Mouse (Mus musculus) MEL (cell line): ENCODE measurements around the gene Shisal2b. TPM values are rescaled to one million over a fixed set of nuclear protein-coding genes. Genes with fewer than 3 reads are reported as not detected.
A peak's percentile ranks its signal among the peaks of the same experiment; 100 is the strongest.

Source experiments
- DNase-seq: peaks from one replicate; pipeline ENCODE4 v3.0.0; 2011; ENCODE audit warnings: low read depth, low spot score
- H3K27ac ChIP-seq: 2 replicates; pipeline ENCODE4 v1.5.1; 2012; ENCODE audit warnings: low read depth, mild to moderate bottlenecking, control low read depth, low read length, moderate library complexity; ENCODE audit not compliant: control insufficient read depth
- H3K27me3 ChIP-seq, 2 experiments: fragments of 150-350 bp in 1 of 2; sonication (generic) in 1 of 2; 2 replicates each; pipeline ENCODE4 v1.6.1; 2012; ENCODE audit warnings: low read length in 2 of 2, mild to moderate bottlenecking in 2 of 2, improper control_type of control experiment in 1 of 2, moderate library complexity in 1 of 2; ENCODE audit not compliant: insufficient read depth in 2 of 2, control insufficient read depth in 1 of 2
- H3K36me3 ChIP-seq, 2 experiments: 2 replicates each; pipeline ENCODE4 v1.6.1; 2012 to 2014; ENCODE audit warnings: low read length in 2 of 2, improper control_type of control experiment in 1 of 2, inconsistent platforms in 1 of 2, mild to moderate bottlenecking in 1 of 2; ENCODE audit not compliant: insufficient read depth in 2 of 2, control insufficient read depth in 1 of 2
- H3K4me1 ChIP-seq, 2 experiments: fragments of 150-350 bp in 1 of 2; sonication (generic) in 1 of 2; 2 replicates each; pipeline ENCODE4 v1.6.1; 2012; ENCODE audit warnings: low read length in 2 of 2, improper control_type of control experiment in 1 of 2, mild to moderate bottlenecking in 1 of 2; ENCODE audit not compliant: insufficient read depth in 2 of 2, control insufficient read depth in 1 of 2
- H3K4me3 ChIP-seq, 2 experiments: fragments of 150-350 bp in 1 of 2; sonication (generic) in 1 of 2; 2 replicates each; pipeline ENCODE4 v1.5.1; 2012; ENCODE audit warnings: low read depth in 2 of 2, low read length in 2 of 2, mild to moderate bottlenecking in 2 of 2, moderate library complexity in 2 of 2, control low read depth in 1 of 2, improper control_type of control experiment in 1 of 2; ENCODE audit not compliant: control insufficient read depth in 1 of 2, insufficient read depth in 1 of 2
- H3K79me2 ChIP-seq: 2 replicates; pipeline ENCODE4 v1.6.1; 2012; ENCODE audit warnings: mild to moderate bottlenecking, low read length, moderate library complexity; ENCODE audit not compliant: control insufficient read depth, poor library complexity, insufficient read depth
- H3K9ac ChIP-seq: 2 replicates; pipeline ENCODE4 v1.6.1; 2012; ENCODE audit warnings: low read depth, mild to moderate bottlenecking, control low read depth, low read length, moderate library complexity; ENCODE audit not compliant: control insufficient read depth, poor library complexity, severe bottlenecking
- H3K9me3 ChIP-seq: fragments of 150-350 bp; sonication (generic); replicated peaks from 2 replicates; pipeline ENCODE4 v1.6.1; 2012; ENCODE audit warnings: mild to moderate bottlenecking, low read length, improper control_type of control experiment, moderate library complexity; ENCODE audit not compliant: insufficient read depth
- CHD1 ChIP-seq: IDR thresholded peaks from 2 replicates; pipeline ENCODE4 v1.6.1; 2012; ENCODE audit warnings: low read depth, mild to moderate bottlenecking, inconsistent platforms, low read length, improper control_type of control experiment
- CTCF ChIP-seq, 3 experiments: IDR thresholded peaks in 2 of 3; conservative IDR thresholded peaks in 1 of 3; 2 replicates each; pipeline ENCODE4 v1.5.1; 2011 to 2012; ENCODE audit warnings: low read length in 3 of 3, low read depth in 2 of 3, mild to moderate bottlenecking in 2 of 3, improper control_type of control experiment in 1 of 3, inconsistent platforms in 1 of 3, mixed read lengths in 1 of 3, moderate library complexity in 1 of 3; ENCODE audit not compliant: control insufficient read depth in 1 of 3, insufficient read depth in 1 of 3, poor library complexity in 1 of 3, severe bottlenecking in 1 of 3
- E2F4 ChIP-seq: IDR thresholded peaks from 2 replicates; pipeline ENCODE4 v1.6.1; 2011; ENCODE audit warnings: low read depth, low read length, improper control_type of control experiment, borderline replicate concordance
- ELF1 ChIP-seq: IDR thresholded peaks from 2 replicates; pipeline ENCODE4 v1.6.1; 2014; ENCODE audit warnings: low read depth, mild to moderate bottlenecking, inconsistent platforms, low read length, improper control_type of control experiment, moderate library complexity
- EP300 ChIP-seq, 2 experiments: IDR thresholded peaks; 2 replicates each; pipeline ENCODE4 v1.6.1; 2011; ENCODE audit warnings: improper control_type of control experiment in 2 of 2, low read length in 2 of 2, low read depth in 1 of 2, mild to moderate bottlenecking in 1 of 2
- GABPA ChIP-seq: IDR thresholded peaks from 2 replicates; pipeline ENCODE4 v1.6.1; 2012; ENCODE audit warnings: low read depth, mild to moderate bottlenecking, inconsistent platforms, low read length, improper control_type of control experiment, moderate library complexity
- GATA1 ChIP-seq: IDR thresholded peaks from 2 replicates; pipeline ENCODE4 v1.6.1; 2011; ENCODE audit warnings: low read depth, low read length, improper control_type of control experiment
- HCFC1 ChIP-seq: IDR thresholded peaks from 2 replicates; pipeline ENCODE4 v1.6.1; 2012; ENCODE audit warnings: low read depth, mild to moderate bottlenecking, inconsistent platforms, low read length, improper control_type of control experiment, moderate library complexity
- KAT2A ChIP-seq: conservative IDR thresholded peaks from 2 replicates; pipeline ENCODE4 v1.6.1; 2012; ENCODE audit warnings: low read depth, low read length, improper control_type of control experiment, inconsistent platforms
- MAFK ChIP-seq: IDR thresholded peaks from 2 replicates; pipeline ENCODE4 v1.6.1; 2011; ENCODE audit warnings: low read depth, mild to moderate bottlenecking, low read length, improper control_type of control experiment, borderline replicate concordance
- MAX ChIP-seq: IDR thresholded peaks from 2 replicates; pipeline ENCODE4 v1.6.1; 2011; ENCODE audit warnings: low read length, improper control_type of control experiment
- MYC ChIP-seq: IDR thresholded peaks from 2 replicates; pipeline ENCODE4 v1.6.1; 2011; ENCODE audit warnings: low read depth, mild to moderate bottlenecking, low read length, improper control_type of control experiment, moderate library complexity
- NELFE ChIP-seq: IDR thresholded peaks from 2 replicates; pipeline ENCODE4 v1.6.1; 2011; ENCODE audit warnings: low read depth, low read length, improper control_type of control experiment
- NRF1 ChIP-seq: IDR thresholded peaks from 2 replicates; pipeline ENCODE4 v1.6.1; 2014; ENCODE audit warnings: low read depth, mild to moderate bottlenecking, inconsistent platforms, low read length, improper control_type of control experiment, moderate library complexity; ENCODE audit not compliant: poor library complexity, insufficient read depth, severe bottlenecking
- POLR2A ChIP-seq, 2 experiments: IDR thresholded peaks; 2 replicates each; pipeline ENCODE4 v1.6.1; 2011 to 2012; ENCODE audit warnings: low read length in 2 of 2, mild to moderate bottlenecking in 2 of 2, control low read depth in 1 of 2, improper control_type of control experiment in 1 of 2, low read depth in 1 of 2, moderate library complexity in 1 of 2; ENCODE audit not compliant: control insufficient read depth in 1 of 2, insufficient read depth in 1 of 2, poor library complexity in 1 of 2
- POLR2AphosphoS5 ChIP-seq: IDR thresholded peaks from 2 replicates; pipeline ENCODE4 v1.6.1; 2012; ENCODE audit warnings: low read depth, borderline replicate concordance, mild to moderate bottlenecking, inconsistent platforms, low read length, moderate library complexity, mixed read lengths
- SIN3A ChIP-seq: IDR thresholded peaks from 2 replicates; pipeline ENCODE4 v1.6.1; 2012; ENCODE audit warnings: low read length, improper control_type of control experiment, inconsistent platforms
- SMC3 ChIP-seq: IDR thresholded peaks from 2 replicates; pipeline ENCODE4 v1.6.1; 2011; ENCODE audit warnings: low read depth, low read length, improper control_type of control experiment
- TAL1 ChIP-seq: IDR thresholded peaks from 2 replicates; pipeline ENCODE4 v1.6.1; 2012; ENCODE audit warnings: mild to moderate bottlenecking, inconsistent platforms, low read length, moderate library complexity, mixed read lengths
- TBP ChIP-seq: IDR thresholded peaks from 2 replicates; pipeline ENCODE4 v1.8.0; 2011; ENCODE audit warnings: low read depth, low read length, improper control_type of control experiment
- TCF12 ChIP-seq: IDR thresholded peaks from 2 replicates; pipeline ENCODE4 v1.6.1; 2014; ENCODE audit warnings: low read depth, mild to moderate bottlenecking, inconsistent platforms, low read length, improper control_type of control experiment, moderate library complexity
- UBTF ChIP-seq: IDR thresholded peaks from 2 replicates; pipeline ENCODE4 v1.6.1; 2012; ENCODE audit warnings: low read depth, mild to moderate bottlenecking, inconsistent platforms, low read length, improper control_type of control experiment, moderate library complexity, borderline replicate concordance; ENCODE audit not compliant: insufficient read depth
- USF1 ChIP-seq: IDR thresholded peaks from 2 replicates; pipeline ENCODE4 v1.6.1; 2014; ENCODE audit warnings: low read depth, mild to moderate bottlenecking, inconsistent platforms, low read length, improper control_type of control experiment, moderate library complexity
- USF2 ChIP-seq, 2 experiments: IDR thresholded peaks; 2 replicates each; pipeline ENCODE4 v1.6.1; 2011 to 2012; ENCODE audit warnings: improper control_type of control experiment in 2 of 2, low read length in 2 of 2, borderline replicate concordance in 1 of 2, inconsistent platforms in 1 of 2, low read depth in 1 of 2, mild to moderate bottlenecking in 1 of 2; ENCODE audit not compliant: insufficient read depth in 1 of 2
- ZC3H11A ChIP-seq: IDR thresholded peaks from 2 replicates; pipeline ENCODE4 v1.6.1; 2012; ENCODE audit warnings: low read depth, mild to moderate bottlenecking, inconsistent platforms, low read length, improper control_type of control experiment
- ZNF384 ChIP-seq: IDR thresholded peaks from 2 replicates; pipeline ENCODE4 v1.6.1; 2012; ENCODE audit warnings: low read depth, mild to moderate bottlenecking, inconsistent platforms, low read length, improper control_type of control experiment
- polyA plus RNA-seq, 2 experiments: library from polyadenylated mRNA; stranded (reverse) in 1 of 2; unstranded in 1 of 2; fragments of >175 nt in 1 of 2; fragments of >200 nt in 1 of 2; gene quantifications; 2 replicates each; pipeline versions ENCODE4 v1.2.1 to v1.2.4; 2012; ENCODE audit warnings: low replicate concordance in 2 of 2, low read depth in 1 of 2; ENCODE audit not compliant: insufficient read length in 2 of 2, insufficient read depth in 1 of 2, missing spikeins in 1 of 2
- total RNA-seq: library from RNA; depleted of rRNA; stranded (reverse); fragments of 300-350 nt; gene quantifications from 2 replicates; pipeline ENCODE4 v1.2.3, GENCODE M21; 2012

Gene Shisal2b
- total and polyA plus RNA-seq, 3 experiments = not detected

DNA sequence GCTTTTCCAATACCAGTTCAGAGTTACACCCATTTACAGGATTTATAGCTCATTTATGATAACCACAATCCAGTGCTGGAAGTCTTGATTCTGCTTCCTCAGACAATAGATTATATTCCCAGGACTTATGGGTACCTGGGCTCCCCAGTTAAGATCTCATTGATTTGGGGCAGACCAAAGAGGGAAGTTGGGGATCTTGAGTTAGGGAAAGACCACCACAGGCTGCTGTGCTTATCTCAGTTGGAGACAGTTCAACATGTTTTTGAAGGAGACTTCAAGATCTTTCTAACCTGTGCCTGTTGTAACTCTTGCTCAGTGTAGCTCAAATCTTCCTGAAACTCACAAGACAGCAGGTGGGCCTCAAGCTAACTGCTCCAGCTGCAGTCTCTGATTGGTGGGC is 42.5 kb downstream of the Shisal2b start (continued):
- no peak for TF ChIP-seq UBTF
- TF ChIP-seq MYC = no peak
- TF ChIP-seq ELF1 = no peak
- TF ChIP-seq ZNF384 = no peak
- no peak for TF ChIP-seq NELFE
- TF ChIP-seq, all 39 proteins: peak for 7

DNA sequence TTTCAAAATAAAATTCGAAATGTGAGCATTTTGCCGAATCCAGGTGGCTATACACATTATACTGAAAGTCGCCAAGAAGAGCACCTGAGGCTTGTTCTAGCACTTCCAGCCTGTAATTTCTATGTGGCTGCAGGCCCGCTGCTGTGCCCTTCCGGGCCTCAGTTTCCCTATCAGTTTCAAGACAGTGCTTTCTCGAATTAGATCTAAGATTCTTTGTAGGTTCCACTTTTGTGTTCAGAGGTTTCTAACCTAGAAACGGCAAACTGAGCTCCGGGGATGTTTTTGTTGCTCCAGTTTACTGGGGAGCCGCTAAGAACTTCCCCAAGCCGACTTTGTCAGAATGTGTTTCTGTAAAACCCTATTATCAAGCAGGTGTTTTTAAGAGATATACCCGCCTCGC is 46.0 kb downstream of the Shisal2b start:
- Histone ChIP-seq H3K36me3 (peaks cover 0 to 28% of the 10 kb centered on the region in 2 experiments; a peak in 2 of 4 replicates), H3K27ac (peak overlapping the region; percentile 80), H3K27me3 (no peaks in the 10 kb centered on the region), H3K9ac (peak overlapping the region; percentile 96), H3K4me1 (peaks cover 10 to 15% of the 10 kb centered on the region in 2 experiments), H3K4me3 (peak overlapping the region; percentile 83 to 96), H3K9me3 (no peaks in the 10 kb centered on the region), H3K79me2 (peaks cover 16% of the 10 kb centered on the region)
- peak; percentile 47; the same call in 1 of the 2 replicates for TF ChIP-seq TAL1
- no peak for TF ChIP-seq GABPA
- peak; percentile 21; the same call in 1 of the 2 replicates for TF ChIP-seq GATA1
- peak in 1 of 2 experiments; percentile 34; a peak in 1 of 4 replicates for TF ChIP-seq EP300 (IDR thresholded peaks at IDR 0.05; ENCODE audit: low read depth in 1 of 2, low read length in 2 of 2)
- TF ChIP-seq HCFC1 = 0 out of 2 replicates have a peak, but pooled peaks have one; percentile 2
- no peak for TF ChIP-seq USF1
- TF ChIP-seq TCF12 = peak; percentile 17; the same call in 1 of the 2 replicates
- DNase-seq = peak; percentile 74

DNA sequence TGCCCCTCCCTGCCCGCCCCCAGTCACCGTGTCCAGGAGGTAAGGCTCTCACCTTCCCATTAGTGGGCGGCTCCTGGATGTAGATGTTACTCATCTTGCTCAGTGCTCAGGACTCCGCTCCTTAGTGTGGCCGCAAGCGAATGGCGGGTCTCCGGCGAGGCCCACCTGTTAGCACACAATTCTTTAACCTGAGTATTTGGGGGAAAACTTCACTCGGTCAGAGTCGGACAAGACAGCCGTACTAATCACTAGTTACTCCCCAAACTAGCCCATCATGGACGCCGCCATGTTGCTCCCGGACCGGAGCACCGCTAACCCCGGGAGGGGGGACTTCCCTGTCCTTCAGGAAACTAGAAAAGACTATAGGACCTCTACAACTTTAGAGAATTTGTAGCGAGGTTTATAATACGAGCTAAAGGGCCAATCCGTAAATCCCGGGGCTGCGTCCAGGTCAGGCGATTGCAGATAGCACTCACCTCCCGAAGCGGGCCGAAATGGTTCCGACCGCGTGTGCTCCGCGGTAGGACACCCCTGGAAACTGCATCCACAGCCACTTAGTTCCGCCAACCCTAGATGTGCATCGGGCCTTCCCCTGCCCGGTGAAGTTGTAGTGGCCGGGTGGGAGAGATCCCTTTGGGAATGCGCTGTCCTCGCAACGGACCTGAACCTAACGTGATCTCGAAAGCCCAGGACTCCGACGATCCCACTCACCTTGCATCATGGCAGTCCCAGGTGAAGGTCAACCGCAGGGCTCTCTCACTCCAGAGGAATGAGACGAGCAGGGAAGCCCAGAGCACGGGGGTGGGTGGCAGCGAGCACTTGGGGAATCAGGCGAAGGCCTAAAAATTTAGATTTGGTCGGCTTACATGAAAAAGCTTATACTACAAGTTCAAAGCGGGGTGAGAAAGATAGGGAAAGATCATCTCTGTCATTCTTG is 46.8 kb downstream of the Shisal2b start, which contains the start of gene Cwc27:
Gene Cwc27, minus strand, starts transcription at position 508 of the 937 bp plus-strand sequence.
- peak; percentile 94 for DNase-seq
- peaks cover 0 to 21% of the 10 kb centered on the region in 2 experiments; a peak in 2 of 4 replicates for H3K36me3 ChIP-seq
- no peaks in the 10 kb centered on the region for H3K27me3 ChIP-seq
- peak within 1 kb of the TSS; percentile 83 to 96 for H3K4me3 ChIP-seq
- H3K9me3 ChIP-seq = no peaks in the 10 kb centered on the region
- H3K27ac ChIP-seq = peak within 1 kb of the TSS; percentile 91
- peak within 1 kb of the TSS; percentile 96 for H3K9ac ChIP-seq
- H3K79me2 ChIP-seq = peaks cover 14% of the 10 kb centered on the region
- peaks cover 5 to 12% of the 10 kb centered on the region in 2 experiments; a peak in 2 of 4 replicates for H3K4me1 ChIP-seq
- no peak for TF ChIP-seq TAL1
- no peak for TF ChIP-seq CTCF (IDR thresholded peaks at IDR 0.05 in 2 of 3, conservative IDR thresholded peaks at IDR 0.05 in 1 of 3; ENCODE audit: control insufficient read depth in 1 of 3, insufficient read depth in 1 of 3, low read depth in 2 of 3, low read length in 3 of 3, poor library complexity in 1 of 3, severe bottlenecking in 1 of 3)
- 0 out of 4 replicates have a peak, but pooled peaks of 1 of the 2 experiments have one; percentile 22 for TF ChIP-seq EP300 (IDR thresholded peaks at IDR 0.05; ENCODE audit: low read depth in 1 of 2, low read length in 2 of 2)
- TF ChIP-seq NRF1 = no peak
- TF ChIP-seq TCF12 = peak; percentile 73
- peak; percentile 52 for TF ChIP-seq NELFE
- no peak for TF ChIP-seq ZC3H11A
- TF ChIP-seq USF1 = peak; percentile 16; the same call in 1 of the 2 replicates
- peak; percentile 88 for TF ChIP-seq SIN3A
- no peak for TF ChIP-seq SMC3
- peak; percentile 90 for TF ChIP-seq TBP
- no peak; the same call in 1 of the 2 replicates for TF ChIP-seq KAT2A
- TF ChIP-seq CHD1 = peak; percentile 100
- TF ChIP-seq POLR2A (IDR thresholded peaks at IDR 0.05; ENCODE audit: control insufficient read depth in 1 of 2, insufficient read depth in 1 of 2, low read depth in 1 of 2, low read length in 2 of 2, poor library complexity in 1 of 2) = peak; percentile 18 to 64; a peak in 1 of 4 replicates
- peak; percentile 6; the same call in 1 of the 2 replicates for TF ChIP-seq MAX
- TF ChIP-seq MAFK = no peak
- 0 out of 2 replicates have a peak, but pooled peaks have one; percentile 47 for TF ChIP-seq POLR2AphosphoS5
- TF ChIP-seq USF2 (IDR thresholded peaks at IDR 0.05; ENCODE audit: borderline replicate concordance in 1 of 2, insufficient read depth in 1 of 2, low read depth in 1 of 2, low read length in 2 of 2) = no peak
- TF ChIP-seq E2F4 = peak; percentile 57; the same call in 1 of the 2 replicates
